Mouse (Mus musculus): ENCODE data around the gene Gm2000. TPM values are rescaled to one million over a fixed set of nuclear protein-coding genes. Genes with fewer than 3 reads are reported as not detected.
A peak's percentile ranks its signal among the peaks of the same experiment; 100 is the strongest.

Gene Gm2000
- polyA plus RNA-seq (2011; ENCODE audit: insufficient read length, low read depth, missing spikeins) = 1,294 and 1,591 TPM in 2 replicates

GRCm38 (mm10) chr1:156365740-156366139, at the start of gene Gm2000:
TSS of gene Gm2000 (plus strand) at chr1:156366040.
- H3K27ac ChIP-seq (ENCODE audit: insufficient read depth, low read length) = no peak within 1 kb of the TSS
- no peak for TF ChIP-seq POLR2A (IDR thresholded peaks at IDR 0.05; ENCODE audit: low read depth, low read length)
- no peak for TF ChIP-seq CTCF (IDR thresholded peaks at IDR 0.05; ENCODE audit: borderline replicate concordance, insufficient read depth, low read length)

DNA sequence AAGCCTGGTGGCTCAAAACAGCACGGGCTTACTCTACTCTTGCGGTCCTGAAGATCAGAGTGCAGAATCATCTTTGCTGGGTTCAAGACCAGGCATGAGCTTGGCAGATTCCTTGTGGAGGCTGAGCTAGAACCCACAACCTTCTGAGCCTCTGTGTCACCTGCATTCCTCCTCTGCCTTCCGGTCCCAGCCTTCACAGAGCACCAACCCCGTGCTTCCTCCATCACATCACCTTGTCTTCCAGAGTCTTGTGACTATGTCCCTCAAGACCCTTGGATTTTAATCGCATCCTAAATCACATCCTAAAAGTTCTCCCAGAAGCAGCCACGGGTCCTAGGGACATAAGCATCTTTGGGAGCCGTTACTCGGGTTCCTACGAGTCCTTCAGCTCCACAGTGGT, 42.7 kb upstream of the Gm2000 start:
- Histone ChIP-seq H3K4me3 (ENCODE audit: insufficient read depth, low read length) (no peak overlapping the region), H3K4me1 (ENCODE audit: control insufficient read depth, insufficient read depth, low read length) (no peaks in the 10 kb centered on the region), H3K27ac (ENCODE audit: insufficient read depth, low read length) (no peak overlapping the region)
- TF ChIP-seq CTCF (IDR thresholded peaks at IDR 0.05; ENCODE audit: borderline replicate concordance, insufficient read depth, low read length) (no peak), POLR2A (IDR thresholded peaks at IDR 0.05; ENCODE audit: low read depth, low read length) (no peak)

More at GRCm38 (mm10) chr1:156365740-156366139, at the start of gene Gm2000:
- Histone ChIP-seq H3K4me1 (ENCODE audit: control insufficient read depth, insufficient read depth, low read length) (no peaks in the 10 kb centered on the region), H3K4me3 (ENCODE audit: insufficient read depth, low read length) (no peak within 1 kb of the TSS)

- Histone ChIP-seq H3K4me3 (ENCODE audit: insufficient read depth, low read length) (no peak overlapping the region), H3K4me1 (ENCODE audit: control insufficient read depth, insufficient read depth, low read length) (peaks cover 2% of the 10 kb centered on the region; the same call in 1 of the 2 replicates), H3K27ac (ENCODE audit: insufficient read depth, low read length) (no peak overlapping the region)
- TF ChIP-seq POLR2A (IDR thresholded peaks at IDR 0.05; ENCODE audit: low read depth, low read length) = no peak
- no peak for TF ChIP-seq CTCF (IDR thresholded peaks at IDR 0.05; ENCODE audit: borderline replicate concordance, insufficient read depth, low read length)
Measured at GRCm38 (mm10) chr1:156340847-156341246, 25.0 kb upstream of the Gm2000 start.

- Histone ChIP-seq H3K4me1 (ENCODE audit: control insufficient read depth, insufficient read depth, low read length) (peaks cover 2% of the 10 kb centered on the region; the same call in 1 of the 2 replicates), H3K4me3 (ENCODE audit: insufficient read depth, low read length) (no peak overlapping the region), H3K27ac (ENCODE audit: insufficient read depth, low read length) (no peak overlapping the region)
- no peak for TF ChIP-seq CTCF (IDR thresholded peaks at IDR 0.05; ENCODE audit: borderline replicate concordance, insufficient read depth, low read length)
- TF ChIP-seq POLR2A (IDR thresholded peaks at IDR 0.05; ENCODE audit: low read depth, low read length) = no peak
Measured at GRCm38 (mm10) chr1:156344433-156344832, 21.4 kb upstream of the Gm2000 start.

- TF ChIP-seq POLR2A (IDR thresholded peaks at IDR 0.05; ENCODE audit: low read depth, low read length) (no peak), CTCF (IDR thresholded peaks at IDR 0.05; ENCODE audit: borderline replicate concordance, insufficient read depth, low read length) (no peak)
- peaks cover 2% of the 10 kb centered on the region; the same call in 1 of the 2 replicates for H3K4me1 ChIP-seq (ENCODE audit: control insufficient read depth, insufficient read depth, low read length)
- H3K27ac ChIP-seq (ENCODE audit: insufficient read depth, low read length) = no peak overlapping the region
- no peak overlapping the region for H3K4me3 ChIP-seq (ENCODE audit: insufficient read depth, low read length)
Measured at GRCm38 (mm10) chr1:156345633-156346032, 20.2 kb upstream of the Gm2000 start.

GRCm38 (mm10) chr1:156349031-156349430, 16.8 kb upstream of the Gm2000 start:
- TF ChIP-seq CTCF (IDR thresholded peaks at IDR 0.05; ENCODE audit: borderline replicate concordance, insufficient read depth, low read length) (no peak), POLR2A (IDR thresholded peaks at IDR 0.05; ENCODE audit: low read depth, low read length) (no peak)
- Histone ChIP-seq H3K4me3 (ENCODE audit: insufficient read depth, low read length) (no peak overlapping the region), H3K27ac (ENCODE audit: insufficient read depth, low read length) (no peak overlapping the region), H3K4me1 (ENCODE audit: control insufficient read depth, insufficient read depth, low read length) (no peaks in the 10 kb centered on the region)

DNA sequence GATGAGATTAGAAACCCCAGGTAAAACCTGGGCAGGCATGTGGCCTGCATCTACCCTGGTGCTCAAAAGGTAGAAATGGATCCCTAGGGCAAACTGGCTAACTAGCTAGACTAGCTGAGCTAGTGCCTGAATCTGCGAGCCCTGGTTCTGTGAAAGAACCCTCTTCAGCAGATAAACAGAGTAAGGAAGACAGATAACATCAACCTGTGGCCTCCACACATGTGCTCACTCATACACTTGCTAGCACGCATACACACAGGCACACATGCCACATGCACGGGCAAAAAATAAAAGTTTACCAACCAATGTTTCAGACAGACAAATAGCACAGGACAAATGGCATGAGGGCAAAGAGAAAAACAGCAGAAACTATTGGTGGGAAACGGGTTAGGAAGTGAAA, 15.4 kb upstream of the Gm2000 start:
- no peak overlapping the region for H3K27ac ChIP-seq (ENCODE audit: insufficient read depth, low read length)
- TF ChIP-seq CTCF (IDR thresholded peaks at IDR 0.05; ENCODE audit: borderline replicate concordance, insufficient read depth, low read length) = no peak
- TF ChIP-seq POLR2A (IDR thresholded peaks at IDR 0.05; ENCODE audit: low read depth, low read length) = no peak
- H3K4me3 ChIP-seq (ENCODE audit: insufficient read depth, low read length) = no peak overlapping the region
- no peaks in the 10 kb centered on the region for H3K4me1 ChIP-seq (ENCODE audit: control insufficient read depth, insufficient read depth, low read length)

DNA sequence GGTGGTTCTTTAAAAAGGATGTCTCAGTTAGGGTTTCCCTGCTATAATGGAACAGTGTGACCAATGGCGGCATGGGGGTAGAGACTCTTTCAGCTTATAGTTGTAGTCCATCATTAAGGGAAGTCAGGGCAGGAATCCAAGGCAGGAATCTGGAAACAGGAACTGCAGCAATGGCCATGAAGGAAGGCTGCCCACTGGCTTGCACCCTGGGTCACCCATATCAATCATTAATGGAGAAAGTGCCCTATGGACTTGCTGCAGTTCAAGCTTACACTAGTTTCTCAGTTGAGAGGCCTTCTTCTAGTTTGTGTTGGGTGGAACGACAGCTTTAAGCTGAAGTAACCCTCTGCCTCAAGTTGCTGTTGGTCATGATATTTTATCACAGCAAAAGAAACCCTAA, 13.4 kb upstream of the Gm2000 start:
- no peak overlapping the region for H3K27ac ChIP-seq (ENCODE audit: insufficient read depth, low read length)
- H3K4me3 ChIP-seq (ENCODE audit: insufficient read depth, low read length) = no peak overlapping the region
- H3K4me1 ChIP-seq (ENCODE audit: control insufficient read depth, insufficient read depth, low read length) = no peaks in the 10 kb centered on the region
- TF ChIP-seq CTCF (IDR thresholded peaks at IDR 0.05; ENCODE audit: borderline replicate concordance, insufficient read depth, low read length) = no peak
- no peak for TF ChIP-seq POLR2A (IDR thresholded peaks at IDR 0.05; ENCODE audit: low read depth, low read length)

DNA sequence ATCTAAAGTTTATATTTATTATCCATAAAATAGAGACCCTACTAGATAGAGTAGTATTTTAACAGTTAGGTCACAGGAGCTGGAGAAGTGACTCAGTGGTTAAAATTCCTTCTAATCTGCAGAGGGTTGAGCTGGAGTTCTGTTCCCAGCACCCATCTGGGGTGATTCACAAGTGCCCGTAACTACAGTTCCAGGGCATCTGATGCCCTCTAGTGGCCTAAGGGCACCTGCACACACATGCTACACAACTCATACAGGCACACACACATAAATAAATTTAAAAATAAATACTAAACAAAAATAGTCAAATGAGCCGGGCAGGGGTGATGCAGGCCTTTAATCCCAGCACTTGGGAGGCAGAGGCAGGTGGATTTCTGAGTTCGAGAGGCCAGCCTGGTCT, 15.4 kb downstream of the Gm2000 start:
- TF ChIP-seq POLR2A (IDR thresholded peaks at IDR 0.05; ENCODE audit: low read depth, low read length) (no peak), CTCF (IDR thresholded peaks at IDR 0.05; ENCODE audit: borderline replicate concordance, insufficient read depth, low read length) (peak; percentile 9; the same call in 1 of the 2 replicates)
- H3K27ac ChIP-seq (ENCODE audit: insufficient read depth, low read length) = no peak overlapping the region
- H3K4me1 ChIP-seq (ENCODE audit: control insufficient read depth, insufficient read depth, low read length) = no peaks in the 10 kb centered on the region
- H3K4me3 ChIP-seq (ENCODE audit: insufficient read depth, low read length) = no peak overlapping the region

GRCm38 (mm10) chr1:156386232-156386631, 20.4 kb downstream of the Gm2000 start:
- H3K4me1 ChIP-seq (ENCODE audit: control insufficient read depth, insufficient read depth, low read length) = no peaks in the 10 kb centered on the region
- TF ChIP-seq CTCF (IDR thresholded peaks at IDR 0.05; ENCODE audit: borderline replicate concordance, insufficient read depth, low read length) = no peak
- TF ChIP-seq POLR2A (IDR thresholded peaks at IDR 0.05; ENCODE audit: low read depth, low read length) = no peak
- no peak overlapping the region for H3K27ac ChIP-seq (ENCODE audit: insufficient read depth, low read length)
- no peak overlapping the region for H3K4me3 ChIP-seq (ENCODE audit: insufficient read depth, low read length)

Data from embryonic fibroblast, embryonic 13.5 days (primary cell).